Mouse (Mus musculus) spleen, adult 2 months (tissue): ENCODE measurements around the gene Gm20503. TPM values are rescaled to one million over a fixed set of nuclear protein-coding genes. Genes with fewer than 3 reads are reported as not detected.

ENCODE experiments used
- DNase-seq, 2 experiments: peaks; one replicate each; pipeline versions ENCODE4 v3.0.0 to v3.0.0-alpha.2; 2012 to 2021; ENCODE audit warnings: low spot score in 2 of 2, low read depth in 1 of 2
- H3K27ac ChIP-seq: fragments of 200-500 bp; 2 replicates; pipeline ENCODE4 v1.5.1; 2012; ENCODE audit warnings: low read length, inconsistent platforms; ENCODE audit not compliant: insufficient read depth
- H3K27me3 ChIP-seq: fragments of 200-500 bp; 2 replicates; pipeline ENCODE4 v1.6.1; 2012; ENCODE audit warnings: mild to moderate bottlenecking, moderate library complexity, low read length, inconsistent platforms; ENCODE audit not compliant: control insufficient read depth, insufficient read depth
- H3K36me3 ChIP-seq: fragments of 200-500 bp; 2 replicates; pipeline ENCODE4 v1.6.1; 2012; ENCODE audit warnings: mild to moderate bottlenecking, low read length, inconsistent platforms; ENCODE audit not compliant: control insufficient read depth, insufficient read depth
- H3K4me1 ChIP-seq: fragments of 200-500 bp; 2 replicates; pipeline ENCODE4 v1.6.1; 2011; ENCODE audit warnings: inconsistent platforms; ENCODE audit not compliant: control insufficient read depth, insufficient read depth, insufficient read length
- H3K4me3 ChIP-seq: fragments of 200-500 bp; 2 replicates; pipeline ENCODE4 v1.5.1; 2011; ENCODE audit warnings: mild to moderate bottlenecking, inconsistent platforms; ENCODE audit not compliant: insufficient read depth, insufficient read length; ENCODE audit errors: extremely low read depth
- CTCF ChIP-seq: fragments of 200-500 bp; IDR thresholded peaks from 2 replicates; pipeline ENCODE4 v1.5.1; 2011; ENCODE audit warnings: mild to moderate bottlenecking, inconsistent platforms; ENCODE audit not compliant: insufficient read depth, insufficient read length, insufficient replicate concordance; ENCODE audit errors: extremely low read depth
- POLR2A ChIP-seq: fragments of 200-500 bp; IDR thresholded peaks from 2 replicates; pipeline ENCODE4 v1.6.1; 2011; ENCODE audit warnings: low read depth, low read length, inconsistent platforms
- WGBS: fragments of 180-500 bp; shearing (Covaris S2); methylation state at CpG from one replicate; pipeline ENCODE4 v1.1.7; 2018; 5-methylcytosine and 5-hydroxymethylcytosine counted together
- polyA plus RNA-seq: library from polyadenylated mRNA; depleted of rRNA; stranded (reverse); fragments of >200 nt; gene quantifications from 2 replicates; pipeline ENCODE4 v1.2.3, GENCODE M21; 2012

Gm20503 gene
- polyA plus RNA-seq, 1 experiment: not detected

- Histone ChIP-seq H3K36me3 (peaks cover 10% of the 10 kb centered on the region), H3K27me3 (no peaks in the 10 kb centered on the region), H3K4me1 (peaks cover 7% of the 10 kb centered on the region), H3K4me3 (no peak overlapping the region), H3K27ac (peak overlapping the region; percentile 35; the same call in 1 of the 2 replicates)
- DNase-seq: peak in 1 of 2 experiments; percentile 10
- 63% methylated on average over 5 of the region's 5 CpGs for WGBS
- TF ChIP-seq POLR2A (no peak), CTCF (no peak)
Observed at GRCm38 (mm10) chr4:59043074-59043473, 40.1 kb downstream of the Gm20503 start.

DNA sequence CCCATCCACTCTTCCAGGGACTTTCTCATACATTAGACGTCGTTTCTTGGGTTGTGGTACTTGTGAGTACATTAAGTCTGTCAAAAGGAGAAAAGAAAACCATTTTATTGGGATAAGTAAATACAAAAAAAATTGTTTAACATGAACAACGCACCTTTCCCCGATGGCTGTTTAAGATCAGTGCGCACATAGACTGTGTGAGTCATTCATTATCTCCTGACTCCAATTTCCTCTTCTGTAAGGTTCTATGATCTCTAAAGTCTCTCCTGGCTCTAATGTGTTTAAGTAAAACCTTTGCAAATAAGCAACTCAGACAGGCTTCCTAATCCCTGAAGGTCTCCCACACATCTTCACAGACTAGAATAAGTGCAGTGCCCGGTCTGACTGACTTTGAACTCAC, 40.9 kb downstream of the Gm20503 start:
- no peak overlapping the region for H3K4me3 ChIP-seq
- no peak overlapping the region for H3K27ac ChIP-seq
- WGBS: 84% methylated on average over 6 of the region's 6 CpGs
- no peaks in the 10 kb centered on the region for H3K27me3 ChIP-seq
- H3K36me3 ChIP-seq: peaks cover 10% of the 10 kb centered on the region
- no peak for DNase-seq
- TF ChIP-seq CTCF (no peak), POLR2A (no peak)
- peaks cover 7% of the 10 kb centered on the region for H3K4me1 ChIP-seq

DNA sequence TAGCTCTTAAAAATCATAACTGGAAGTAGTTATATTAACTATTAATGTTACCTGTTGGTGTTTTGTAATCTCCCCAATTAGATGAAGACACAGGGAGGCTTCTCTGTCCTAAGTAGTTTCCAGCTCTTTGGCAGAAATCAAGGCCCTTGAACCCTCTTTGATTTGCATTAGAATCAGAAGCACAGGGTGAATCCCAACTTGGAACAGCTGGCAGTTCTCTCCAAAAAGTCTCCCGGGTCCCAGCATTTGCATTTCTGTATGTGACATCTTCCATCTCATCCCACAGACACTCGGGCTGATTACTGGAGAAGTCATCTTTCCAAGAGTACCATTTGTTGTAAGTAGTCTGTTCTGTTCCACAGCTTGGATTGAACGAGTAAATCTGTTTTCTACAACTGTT, 44.2 kb downstream of the Gm20503 start:
- TF ChIP-seq POLR2A (no peak), CTCF (no peak)
- H3K27me3 ChIP-seq: no peaks in the 10 kb centered on the region
- no peak overlapping the region for H3K4me3 ChIP-seq
- 86% methylated on average over 3 of the region's 3 CpGs for WGBS
- H3K27ac ChIP-seq: no peak overlapping the region
- no peak for DNase-seq
- H3K36me3 ChIP-seq: 0 out of 2 replicates have a peak, but pooled peaks cover 2% of the 10 kb centered on the region
- no peaks in the 10 kb centered on the region for H3K4me1 ChIP-seq

DNA sequence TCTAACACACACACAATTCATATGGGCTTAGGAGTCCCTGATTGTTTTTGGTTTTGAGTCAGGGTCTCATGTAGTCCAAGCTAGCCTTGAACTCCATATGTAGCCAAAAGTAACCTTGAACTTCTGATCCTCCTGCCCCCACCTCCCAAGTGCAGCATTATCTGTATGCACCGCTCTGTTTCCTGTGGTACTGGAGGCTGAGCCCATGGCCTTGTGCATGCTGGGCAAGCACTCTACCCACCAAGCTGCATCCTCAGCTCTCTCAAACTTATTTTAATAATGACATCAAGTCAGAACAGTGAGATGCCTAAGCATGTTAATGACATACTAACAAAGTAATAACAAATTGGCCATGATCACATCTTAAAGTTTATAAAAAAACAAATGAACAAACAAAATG, 48.1 kb downstream of the Gm20503 start:
- no peaks in the 10 kb centered on the region for H3K36me3 ChIP-seq
- no peak for DNase-seq
- 82% methylated on average over 1 of the region's 1 CpGs for WGBS
- H3K4me3 ChIP-seq: no peak overlapping the region
- H3K27ac ChIP-seq: no peak overlapping the region
- H3K27me3 ChIP-seq: no peaks in the 10 kb centered on the region
- H3K4me1 ChIP-seq: no peaks in the 10 kb centered on the region
- TF ChIP-seq POLR2A (no peak), CTCF (no peak)

DNA sequence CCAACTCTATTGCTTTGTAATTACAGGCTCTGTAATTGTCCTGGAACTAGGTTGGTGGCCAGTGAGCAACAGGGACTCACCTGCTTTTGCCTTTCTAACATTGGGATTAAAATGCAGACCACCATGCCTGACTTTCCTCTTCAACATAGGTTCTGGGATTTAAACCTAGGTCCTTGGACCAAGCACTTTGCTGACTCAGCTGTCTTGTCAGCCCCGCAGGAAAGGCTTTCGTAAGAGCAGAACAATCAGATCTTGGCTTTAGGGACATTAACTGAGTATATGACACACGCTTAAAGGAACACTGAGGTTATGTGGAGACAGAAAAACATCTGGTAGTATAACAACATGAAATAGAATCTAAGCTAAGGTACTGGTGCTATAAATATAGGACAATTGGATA, 54.9 kb downstream of the Gm20503 start:
- no peaks in the 10 kb centered on the region for H3K27me3 ChIP-seq
- H3K4me3 ChIP-seq: no peak overlapping the region
- no peak overlapping the region for H3K27ac ChIP-seq
- H3K4me1 ChIP-seq: no peaks in the 10 kb centered on the region
- DNase-seq: no peak
- TF ChIP-seq POLR2A (no peak), CTCF (no peak)
- WGBS: 85% methylated on average over 3 of the region's 3 CpGs
- no peaks in the 10 kb centered on the region for H3K36me3 ChIP-seq

GRCm38 (mm10) chr4:59062526-59062925, 59.5 kb downstream of the Gm20503 start:
- DNase-seq: no peak
- Histone ChIP-seq H3K36me3 (no peaks in the 10 kb centered on the region), H3K27me3 (no peaks in the 10 kb centered on the region), H3K4me3 (no peak overlapping the region), H3K4me1 (no peaks in the 10 kb centered on the region), H3K27ac (no peak overlapping the region)
- WGBS: 93% methylated on average over 12 of the region's 12 CpGs
- TF ChIP-seq CTCF (no peak), POLR2A (no peak)

- TF ChIP-seq CTCF (no peak), POLR2A (no peak)
- no peaks in the 10 kb centered on the region for H3K36me3 ChIP-seq
- H3K4me3 ChIP-seq: no peak overlapping the region
- H3K27ac ChIP-seq: no peak overlapping the region
- H3K27me3 ChIP-seq: no peaks in the 10 kb centered on the region
- no peaks in the 10 kb centered on the region for H3K4me1 ChIP-seq
- 74% methylated on average over 3 of the region's 3 CpGs for WGBS
- no peak for DNase-seq
Observed at GRCm38 (mm10) chr4:59069276-59069675, 66.3 kb downstream of the Gm20503 start.

DNA sequence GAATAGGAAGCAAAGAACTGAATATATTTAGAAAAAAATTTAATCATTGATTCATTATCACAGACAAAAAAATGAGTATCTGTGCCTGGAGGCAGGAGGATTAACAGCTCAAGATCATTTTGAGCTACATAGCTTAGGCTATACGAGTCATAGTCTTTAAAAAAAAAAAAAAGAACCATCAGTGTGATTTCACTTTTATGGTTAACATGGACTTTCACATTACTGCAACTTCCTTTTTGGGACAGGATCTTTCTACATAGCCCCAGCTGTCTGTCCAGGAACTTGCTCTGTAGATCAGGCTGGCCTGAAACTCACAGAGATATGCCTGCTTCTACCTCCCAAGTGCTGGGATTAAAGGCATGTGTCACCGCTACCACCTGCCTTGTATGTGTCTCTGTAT, 80.4 kb downstream of the Gm20503 start:
- H3K36me3 ChIP-seq: no peaks in the 10 kb centered on the region
- no peaks in the 10 kb centered on the region for H3K27me3 ChIP-seq
- TF ChIP-seq CTCF (no peak), POLR2A (no peak)
- H3K27ac ChIP-seq: no peak overlapping the region
- DNase-seq: no peak
- H3K4me3 ChIP-seq: no peak overlapping the region
- no peaks in the 10 kb centered on the region for H3K4me1 ChIP-seq
- 54% methylated on average over 2 of the region's 2 CpGs for WGBS
